Mouse (Mus musculus): Measurements from ENCODE around the gene Opcml. TPM values are rescaled to one million over a fixed set of nuclear protein-coding genes. Genes with fewer than 3 reads are reported as not detected.

The Opcml gene
- polyA plus RNA-seq, 1 experiment: not detected

DNA sequence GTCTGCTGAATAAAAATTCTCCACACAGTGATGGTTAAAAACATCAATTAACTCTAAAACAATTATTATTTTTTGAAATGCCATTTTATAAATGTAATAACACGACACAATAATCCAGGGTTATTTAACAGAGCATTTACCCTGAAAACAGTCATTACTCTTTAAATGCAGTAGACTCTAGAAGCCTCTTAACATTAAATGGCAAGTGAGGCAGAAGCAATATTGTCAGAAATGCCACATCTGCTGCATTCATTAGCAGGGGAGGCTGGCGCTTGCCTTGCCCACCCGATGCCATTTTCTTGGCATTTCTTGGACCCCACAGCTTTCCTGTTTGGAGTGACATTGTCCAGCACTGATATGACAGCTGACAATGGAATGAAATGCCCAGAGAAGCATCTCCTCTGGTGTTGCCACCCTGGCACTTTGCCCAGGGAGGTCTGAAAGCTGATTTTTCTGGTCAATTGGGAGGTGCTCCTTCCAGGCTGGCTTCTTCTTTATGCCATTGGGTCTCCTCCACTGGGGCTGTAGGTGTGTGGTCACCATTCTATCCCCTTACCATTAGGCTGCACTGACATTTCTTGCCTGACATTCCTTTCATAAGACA is 649.7 kb downstream of the Opcml start:
- TF ChIP-seq POLR2A (IDR thresholded peaks at IDR 0.05; ENCODE audit: insufficient read depth, low read length) (no peak), CTCF (IDR thresholded peaks at IDR 0.05; ENCODE audit: low read depth, low read length) (no peak), EP300 (IDR thresholded peaks at IDR 0.05; ENCODE audit: insufficient read depth, low read depth, low read length) (no peak)
- no peaks in the 10 kb centered on the region for H3K36me3 ChIP-seq (ENCODE audit: control insufficient read depth, insufficient read depth, low read length, poor library complexity, severe bottlenecking)
- H3K4me1 ChIP-seq (ENCODE audit: control insufficient read depth, insufficient read depth, low read length): peaks cover 2% of the 10 kb centered on the region
- H3K27me3 ChIP-seq (ENCODE audit: control insufficient read depth, insufficient read depth, low read length, poor library complexity, severe bottlenecking): no peaks in the 10 kb centered on the region
- H3K9ac ChIP-seq (ENCODE audit: low read depth, poor library complexity, severe bottlenecking): no peak overlapping the region
- no peak overlapping the region for H3K27ac ChIP-seq (ENCODE audit: insufficient read depth, low read length)
- H3K4me3 ChIP-seq (ENCODE audit: low read depth, low read length): no peak overlapping the region
- no peaks in the 10 kb centered on the region for H3K9me3 ChIP-seq (replicated peaks; ENCODE audit: control insufficient read depth, insufficient read depth, low read length, poor library complexity, severe bottlenecking)

DNA sequence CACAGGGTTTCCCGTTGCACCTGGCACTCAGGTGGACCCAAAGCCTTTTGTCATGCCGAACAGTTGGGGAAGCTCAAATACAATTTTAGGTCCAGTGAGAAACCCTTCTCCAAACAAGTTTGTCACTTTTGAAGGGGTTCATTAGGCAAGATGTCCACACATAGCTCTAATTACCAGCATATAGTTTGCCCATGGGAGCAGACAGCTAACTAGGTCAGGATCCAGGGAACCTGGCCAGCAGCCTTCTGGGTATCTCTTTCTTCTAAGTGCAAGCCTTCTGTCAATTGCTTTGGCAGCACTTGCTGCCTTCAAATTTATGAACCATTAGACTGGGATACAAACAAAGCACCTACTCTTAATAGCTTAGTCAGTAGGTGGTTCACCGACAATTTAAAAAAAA is 653.9 kb downstream of the Opcml start:
- Histone ChIP-seq H3K9me3 (replicated peaks; ENCODE audit: control insufficient read depth, insufficient read depth, low read length, poor library complexity, severe bottlenecking) (no peaks in the 10 kb centered on the region), H3K36me3 (ENCODE audit: control insufficient read depth, insufficient read depth, low read length, poor library complexity, severe bottlenecking) (no peaks in the 10 kb centered on the region), H3K27me3 (ENCODE audit: control insufficient read depth, insufficient read depth, low read length, poor library complexity, severe bottlenecking) (no peaks in the 10 kb centered on the region), H3K4me1 (ENCODE audit: control insufficient read depth, insufficient read depth, low read length) (peaks cover 2% of the 10 kb centered on the region), H3K4me3 (ENCODE audit: low read depth, low read length) (no peak overlapping the region), H3K9ac (ENCODE audit: low read depth, poor library complexity, severe bottlenecking) (no peak overlapping the region), H3K27ac (ENCODE audit: insufficient read depth, low read length) (no peak overlapping the region)
- no peak for TF ChIP-seq CTCF (IDR thresholded peaks at IDR 0.05; ENCODE audit: low read depth, low read length)
- no peak for TF ChIP-seq EP300 (IDR thresholded peaks at IDR 0.05; ENCODE audit: insufficient read depth, low read depth, low read length)
- TF ChIP-seq POLR2A (IDR thresholded peaks at IDR 0.05; ENCODE audit: insufficient read depth, low read length): no peak

DNA sequence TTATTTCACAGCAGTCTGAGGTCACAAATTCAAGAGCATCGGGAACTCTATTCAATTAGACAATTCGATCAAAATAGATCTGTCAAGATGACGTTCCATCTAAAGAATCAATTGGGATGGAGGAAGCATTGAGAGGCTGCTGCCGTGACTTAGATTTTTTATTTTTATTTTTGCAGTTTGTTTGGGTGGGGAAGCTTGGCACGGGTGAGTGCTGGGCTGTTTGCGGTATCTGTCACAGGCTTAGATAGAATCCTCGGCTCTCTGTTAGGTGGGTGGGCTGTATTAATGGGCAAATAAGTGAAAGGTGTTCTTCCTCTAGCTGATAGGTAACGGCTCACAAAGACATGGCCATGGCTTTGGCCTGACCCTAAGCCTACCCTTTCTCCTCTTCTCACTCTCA is 654.4 kb downstream of the Opcml start:
- no peak overlapping the region for H3K27ac ChIP-seq (ENCODE audit: insufficient read depth, low read length)
- no peaks in the 10 kb centered on the region for H3K4me1 ChIP-seq (ENCODE audit: control insufficient read depth, insufficient read depth, low read length)
- H3K27me3 ChIP-seq (ENCODE audit: control insufficient read depth, insufficient read depth, low read length, poor library complexity, severe bottlenecking): no peaks in the 10 kb centered on the region
- no peaks in the 10 kb centered on the region for H3K36me3 ChIP-seq (ENCODE audit: control insufficient read depth, insufficient read depth, low read length, poor library complexity, severe bottlenecking)
- TF ChIP-seq CTCF (IDR thresholded peaks at IDR 0.05; ENCODE audit: low read depth, low read length) (no peak), EP300 (IDR thresholded peaks at IDR 0.05; ENCODE audit: insufficient read depth, low read depth, low read length) (no peak), POLR2A (IDR thresholded peaks at IDR 0.05; ENCODE audit: insufficient read depth, low read length) (no peak)
- no peak overlapping the region for H3K4me3 ChIP-seq (ENCODE audit: low read depth, low read length)
- no peaks in the 10 kb centered on the region for H3K9me3 ChIP-seq (replicated peaks; ENCODE audit: control insufficient read depth, insufficient read depth, low read length, poor library complexity, severe bottlenecking)
- H3K9ac ChIP-seq (ENCODE audit: low read depth, poor library complexity, severe bottlenecking): no peak overlapping the region

GRCm38 (mm10) chr9:28445863-28446262 is 655.3 kb downstream of the Opcml start:
- H3K9ac ChIP-seq (ENCODE audit: low read depth, poor library complexity, severe bottlenecking): no peak overlapping the region
- no peak overlapping the region for H3K4me3 ChIP-seq (ENCODE audit: low read depth, low read length)
- H3K27ac ChIP-seq (ENCODE audit: insufficient read depth, low read length): no peak overlapping the region
- TF ChIP-seq CTCF (IDR thresholded peaks at IDR 0.05; ENCODE audit: low read depth, low read length) (no peak), EP300 (IDR thresholded peaks at IDR 0.05; ENCODE audit: insufficient read depth, low read depth, low read length) (no peak), POLR2A (IDR thresholded peaks at IDR 0.05; ENCODE audit: insufficient read depth, low read length) (no peak)
- no peaks in the 10 kb centered on the region for H3K27me3 ChIP-seq (ENCODE audit: control insufficient read depth, insufficient read depth, low read length, poor library complexity, severe bottlenecking)
- H3K36me3 ChIP-seq (ENCODE audit: control insufficient read depth, insufficient read depth, low read length, poor library complexity, severe bottlenecking): no peaks in the 10 kb centered on the region
- no peaks in the 10 kb centered on the region for H3K9me3 ChIP-seq (replicated peaks; ENCODE audit: control insufficient read depth, insufficient read depth, low read length, poor library complexity, severe bottlenecking)
- no peaks in the 10 kb centered on the region for H3K4me1 ChIP-seq (ENCODE audit: control insufficient read depth, insufficient read depth, low read length)

- TF ChIP-seq CTCF (IDR thresholded peaks at IDR 0.05; ENCODE audit: low read depth, low read length) (no peak), POLR2A (IDR thresholded peaks at IDR 0.05; ENCODE audit: insufficient read depth, low read length) (no peak), EP300 (IDR thresholded peaks at IDR 0.05; ENCODE audit: insufficient read depth, low read depth, low read length) (no peak)
- H3K9me3 ChIP-seq (replicated peaks; ENCODE audit: control insufficient read depth, insufficient read depth, low read length, poor library complexity, severe bottlenecking): no peaks in the 10 kb centered on the region
- no peak overlapping the region for H3K27ac ChIP-seq (ENCODE audit: insufficient read depth, low read length)
- H3K9ac ChIP-seq (ENCODE audit: low read depth, poor library complexity, severe bottlenecking): no peak overlapping the region
- no peaks in the 10 kb centered on the region for H3K36me3 ChIP-seq (ENCODE audit: control insufficient read depth, insufficient read depth, low read length, poor library complexity, severe bottlenecking)
- H3K4me3 ChIP-seq (ENCODE audit: low read depth, low read length): no peak overlapping the region
- no peaks in the 10 kb centered on the region for H3K4me1 ChIP-seq (ENCODE audit: control insufficient read depth, insufficient read depth, low read length)
- no peaks in the 10 kb centered on the region for H3K27me3 ChIP-seq (ENCODE audit: control insufficient read depth, insufficient read depth, low read length, poor library complexity, severe bottlenecking)
Measured at GRCm38 (mm10) chr9:28446278-28447064, 655.9 kb downstream of the Opcml start.

DNA sequence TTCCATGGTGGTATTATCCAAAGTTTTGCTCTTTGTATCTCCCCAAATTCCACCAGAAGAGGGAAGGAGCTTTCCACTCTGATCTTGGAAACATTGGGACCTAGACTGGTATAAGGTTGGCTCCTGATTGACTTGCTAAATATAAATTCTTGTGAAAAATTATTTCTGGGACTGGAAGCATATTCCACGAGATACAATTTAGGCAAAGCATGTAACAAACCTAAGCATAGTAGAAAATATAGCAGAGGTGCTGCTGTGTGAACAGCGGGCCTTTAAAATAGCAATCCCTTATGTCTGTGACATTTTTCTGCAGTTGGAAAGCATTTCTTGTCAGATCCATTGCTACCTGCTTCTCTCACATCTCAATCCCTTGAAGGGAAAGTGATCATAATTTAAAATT is 661.9 kb downstream of the Opcml start:
- H3K4me1 ChIP-seq (ENCODE audit: control insufficient read depth, insufficient read depth, low read length): no peaks in the 10 kb centered on the region
- no peaks in the 10 kb centered on the region for H3K27me3 ChIP-seq (ENCODE audit: control insufficient read depth, insufficient read depth, low read length, poor library complexity, severe bottlenecking)
- TF ChIP-seq POLR2A (IDR thresholded peaks at IDR 0.05; ENCODE audit: insufficient read depth, low read length): no peak
- TF ChIP-seq EP300 (IDR thresholded peaks at IDR 0.05; ENCODE audit: insufficient read depth, low read depth, low read length): no peak
- H3K27ac ChIP-seq (ENCODE audit: insufficient read depth, low read length): no peak overlapping the region
- no peak overlapping the region for H3K9ac ChIP-seq (ENCODE audit: low read depth, poor library complexity, severe bottlenecking)
- no peaks in the 10 kb centered on the region for H3K9me3 ChIP-seq (replicated peaks; ENCODE audit: control insufficient read depth, insufficient read depth, low read length, poor library complexity, severe bottlenecking)
- H3K4me3 ChIP-seq (ENCODE audit: low read depth, low read length): no peak overlapping the region
- H3K36me3 ChIP-seq (ENCODE audit: control insufficient read depth, insufficient read depth, low read length, poor library complexity, severe bottlenecking): no peaks in the 10 kb centered on the region

All from ES-Bruce4 (cell line).